Comparison of ENCODE assay signal across 20 mouse cellular contexts in genomic region chr17:11411414-11411813, GRCm38 (mm10).
"Had no signal": no experiment of that assay in that cellular context is flagged by ENCODE, and none has a peak within 500 bp of the region (broad histone marks: within the 10 kb centered on the region; RNA-seq: fewer than 3 reads in every experiment).

No protein-coding gene starts in this region.

- DNase-seq: kidney, adult 18-20 months; kidney, adult 9 months; kidney, postnatal 14 days; kidney, postnatal 4 days; liver; liver, embryonic 13.5 days; liver, postnatal 0 days; lung, postnatal 14 days; lung, postnatal 4 days; retina, postnatal 1 day; right cerebral cortex, postnatal 25 days; spleen, adult 18-20 months; thymus, postnatal 25 days had no signal

- H3K27ac ChIP-seq: limb, embryonic 10.5 days; limb, embryonic 13.5 days; liver, embryonic 13.5 days; midbrain, embryonic 12.5 days; neural tube, embryonic 12.5 days; stomach, embryonic 15.5 days had no signal

- H3K4me2 ChIP-seq: limb, embryonic 13.5 days; liver, embryonic 13.5 days; midbrain, embryonic 12.5 days; neural tube, embryonic 12.5 days; stomach, embryonic 15.5 days had no signal

- H3K9ac ChIP-seq: limb, embryonic 13.5 days; liver, embryonic 13.5 days; liver, postnatal 0 days; midbrain, embryonic 12.5 days; neural tube, embryonic 12.5 days; stomach, embryonic 15.5 days had no signal

- H3K9me3 ChIP-seq: limb, embryonic 10.5 days; limb, embryonic 13.5 days; liver, embryonic 13.5 days; midbrain, embryonic 12.5 days; neural tube, embryonic 12.5 days; stomach, embryonic 15.5 days had no signal

- H3K4me3 ChIP-seq: limb, embryonic 10.5 days; limb, embryonic 13.5 days; liver, embryonic 13.5 days; midbrain, embryonic 12.5 days; neural tube, embryonic 12.5 days; stomach, embryonic 15.5 days had no signal

- ATAC-seq: inflammation-experienced regulatory T-cells, adult 6 months; intestine, embryonic 16.5 days; liver, postnatal 0 days had no signal

- H3K36me3 ChIP-seq: limb, embryonic 10.5 days; limb, embryonic 13.5 days; liver, embryonic 13.5 days; midbrain, embryonic 12.5 days; neural tube, embryonic 12.5 days; stomach, embryonic 15.5 days had no signal

- H3K4me1 ChIP-seq: limb, embryonic 10.5 days; limb, embryonic 13.5 days; midbrain, embryonic 12.5 days; neural tube, embryonic 12.5 days; stomach, embryonic 15.5 days had no signal

- H3K27me3 ChIP-seq: limb, embryonic 13.5 days; liver, embryonic 13.5 days; midbrain, embryonic 12.5 days; neural tube, embryonic 12.5 days; stomach, embryonic 15.5 days had no signal
